Mouse (Mus musculus) MEL-GATA-1-ER (cell line): ENCODE results near the gene Slc51b.

ENCODE experiments used
- DNase-seq: peaks from one replicate; pipeline ENCODE4 v3.0.0-alpha.2; 2012; ENCODE audit warnings: low read depth; ENCODE audit errors: extremely low read depth

The Slc51b gene

GRCm38 (mm10) chr9:65422760-65423501 lies at the start of gene Slc51b:
Gene Slc51b, minus strand, starts transcription at chr9:65422955.
- no peak for DNase-seq

- DNase-seq, result no peak
Observed at GRCm38 (mm10) chr9:65467686-65468085, 44.9 kb upstream of the Slc51b start.

GRCm38 (mm10) chr9:65465241-65465640 lies 42.5 kb upstream of the Slc51b start:
- DNase-seq, result no peak

GRCm38 (mm10) chr9:65464161-65464560 lies 41.4 kb upstream of the Slc51b start:
- DNase-seq, result no peak

GRCm38 (mm10) chr9:65462544-65462943 lies 39.8 kb upstream of the Slc51b start:
- DNase-seq, result no peak

- peak; percentile 43 for DNase-seq
Observed at GRCm38 (mm10) chr9:65460732-65461442, 38.1 kb upstream of the Slc51b start, which contains the start of gene Spg21. Gene Spg21, plus strand, starts transcription at chr9:65460947.

- no peak for DNase-seq
Observed at GRCm38 (mm10) chr9:65460198-65460597, 37.4 kb upstream of the Slc51b start.

- DNase-seq, result no peak
Observed at GRCm38 (mm10) chr9:65458975-65459374, 36.2 kb upstream of the Slc51b start.

GRCm38 (mm10) chr9:65447951-65448350 lies 25.2 kb upstream of the Slc51b start:
- DNase-seq, result no peak

GRCm38 (mm10) chr9:65444692-65445091 lies 21.9 kb upstream of the Slc51b start:
- no peak for DNase-seq

GRCm38 (mm10) chr9:65435671-65436301 lies 13.0 kb upstream of the Slc51b start, which contains the start of gene Mtfmt:
Gene Mtfmt, plus strand, starts transcription at chr9:65435782.
- peak; percentile 69 for DNase-seq

- no peak for DNase-seq
Observed at GRCm38 (mm10) chr9:65435211-65435610, 12.5 kb upstream of the Slc51b start.

GRCm38 (mm10) chr9:65434140-65434539 lies 11.4 kb upstream of the Slc51b start:
- DNase-seq, result peak; percentile 71

GRCm38 (mm10) chr9:65432236-65432635 lies 9.5 kb upstream of the Slc51b start:
- DNase-seq, result peak; percentile 45

- DNase-seq, result no peak
Observed at GRCm38 (mm10) chr9:65430921-65431320, 8.2 kb upstream of the Slc51b start.

- DNase-seq, result no peak
Observed at GRCm38 (mm10) chr9:65430401-65430800, 7.6 kb upstream of the Slc51b start.

- DNase-seq, result no peak
Observed at GRCm38 (mm10) chr9:65428003-65428402, 5.2 kb upstream of the Slc51b start.

GRCm38 (mm10) chr9:65427511-65427910 lies 4.8 kb upstream of the Slc51b start:
- DNase-seq, result no peak

- DNase-seq, result no peak
Observed at GRCm38 (mm10) chr9:65424393-65424792, 1.6 kb upstream of the Slc51b start.

GRCm38 (mm10) chr9:65419633-65420032 lies 3.1 kb downstream of the Slc51b start:
- DNase-seq, result no peak

GRCm38 (mm10) chr9:65417738-65418137 lies 5.0 kb downstream of the Slc51b start:
- no peak for DNase-seq

- DNase-seq, result no peak
Observed at GRCm38 (mm10) chr9:65411326-65411725, 11.4 kb downstream of the Slc51b start.
